Mouse (Mus musculus) MEL (cell line): ENCODE measurements around the gene Psmd11.

Source experiments
- E2F4 ChIP-seq: IDR thresholded peaks from 2 replicates; pipeline ENCODE4 v1.6.1; 2011; ENCODE audit warnings: low read depth, low read length, improper control_type of control experiment, borderline replicate concordance
- KAT2A ChIP-seq: conservative IDR thresholded peaks from 2 replicates; pipeline ENCODE4 v1.6.1; 2012; ENCODE audit warnings: low read depth, low read length, improper control_type of control experiment, inconsistent platforms
- POLR2A ChIP-seq, 2 experiments: IDR thresholded peaks; 2 replicates each; pipeline ENCODE4 v1.6.1; 2011 to 2012; ENCODE audit warnings: low read length in 2 of 2, mild to moderate bottlenecking in 2 of 2, control low read depth in 1 of 2, improper control_type of control experiment in 1 of 2, low read depth in 1 of 2, moderate library complexity in 1 of 2; ENCODE audit not compliant: control insufficient read depth in 1 of 2, insufficient read depth in 1 of 2, poor library complexity in 1 of 2

- TF ChIP-seq E2F4 (no peak), POLR2A (IDR thresholded peaks at IDR 0.05; ENCODE audit: control insufficient read depth in 1 of 2, insufficient read depth in 1 of 2, low read depth in 1 of 2, low read length in 2 of 2, poor library complexity in 1 of 2) (no peak), KAT2A (no peak)
These were observed 66.4 kb downstream of the Psmd11 start for GRCm38 (mm10) chr11:80494852-80495251.
